Mouse (Mus musculus) liver, adult (tissue): ENCODE measurements around the gene Rtl10.

Experiments
- GATA4 ChIP-seq: IDR thresholded peaks from 2 replicates; pipeline ENCODE4 v1.6.1; 2014; ENCODE audit warnings: mild to moderate bottlenecking, low read length; ENCODE audit not compliant: insufficient replicate concordance

The Rtl10 gene

GRCm38 (mm10) chr16:18503566-18504342, 5.1 kb downstream of the Rtl10 start:
- TF ChIP-seq GATA4: no peak

GRCm38 (mm10) chr16:18506524-18507199, 8.0 kb downstream of the Rtl10 start:
- no peak for TF ChIP-seq GATA4

- TF ChIP-seq GATA4: no peak
These were observed 8.5 kb downstream of the Rtl10 start for GRCm38 (mm10) chr16:18507200-18507549.

- no peak for TF ChIP-seq GATA4
These were observed 13.0 kb downstream of the Rtl10 start for GRCm38 (mm10) chr16:18511741-18512140.

DNA sequence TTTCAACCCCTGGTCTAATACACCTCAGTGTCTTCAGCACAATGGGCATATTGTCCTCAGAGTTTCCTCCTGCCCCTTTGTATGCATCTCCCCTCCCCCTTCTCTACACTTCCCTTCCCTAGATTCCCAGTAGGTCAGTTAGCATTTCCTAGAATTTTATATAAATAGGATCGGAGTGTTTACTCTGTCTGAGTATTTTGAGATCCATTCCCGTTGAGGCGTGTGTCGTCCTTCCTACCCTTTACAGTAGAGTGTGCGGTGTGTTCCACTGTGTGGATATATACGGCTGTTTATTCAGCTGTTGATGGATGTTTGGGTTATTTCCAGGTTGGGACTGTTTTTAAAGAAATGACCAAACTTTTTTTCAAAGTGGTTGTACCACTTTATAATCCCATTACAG, 14.8 kb downstream of the Rtl10 start:
- no peak for TF ChIP-seq GATA4

DNA sequence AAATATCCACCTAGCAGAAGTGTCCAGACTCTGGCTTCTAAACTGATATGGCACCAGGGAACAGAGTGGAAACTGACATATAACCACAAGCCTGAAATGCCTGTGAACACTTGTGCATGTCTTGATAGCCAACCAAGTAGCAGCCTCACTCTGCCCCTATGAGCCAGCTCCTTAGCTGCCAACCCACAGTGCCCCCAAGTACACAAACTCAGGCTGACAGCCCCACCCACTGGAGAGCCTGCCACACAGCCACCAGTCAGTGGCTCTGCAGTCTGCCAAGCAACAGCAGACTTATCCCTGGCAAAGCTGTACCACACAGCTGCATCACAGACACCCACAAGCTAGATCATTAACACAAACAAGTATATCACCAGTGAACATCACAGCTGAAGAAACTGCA, 19.4 kb downstream of the Rtl10 start:
- no peak for TF ChIP-seq GATA4

DNA sequence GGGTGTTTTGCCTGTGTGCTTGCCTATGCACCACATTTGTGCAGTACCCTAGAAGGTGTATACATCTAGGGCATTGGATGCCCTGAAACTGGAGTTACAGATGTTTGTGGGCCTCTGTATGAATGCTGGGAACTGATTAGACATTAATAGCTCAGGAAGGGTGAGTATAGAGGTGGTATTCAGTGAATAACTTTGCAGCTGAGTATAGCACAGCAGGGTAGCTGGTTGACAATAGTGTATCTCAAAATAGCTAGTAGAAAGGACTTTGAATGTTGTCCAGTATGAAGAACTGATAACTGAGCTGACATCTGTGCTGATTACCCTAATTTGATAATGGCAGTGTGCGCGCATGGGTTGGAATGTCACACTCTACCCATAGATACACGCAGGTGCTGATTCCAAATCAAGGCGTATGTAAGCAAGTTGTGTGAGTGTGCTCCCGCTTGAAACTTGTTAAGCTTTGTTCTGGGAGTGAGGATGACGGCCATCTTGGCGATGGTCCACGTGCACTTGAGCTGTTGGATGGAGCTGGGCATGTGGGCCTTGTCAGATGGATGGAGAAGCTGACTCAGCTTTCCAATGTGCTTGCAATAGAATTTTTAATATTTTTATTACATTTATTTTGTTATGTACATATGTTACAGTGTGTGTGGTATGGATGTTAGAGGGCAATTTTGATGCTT, 25.0 kb downstream of the Rtl10 start:
- no peak for TF ChIP-seq GATA4

DNA sequence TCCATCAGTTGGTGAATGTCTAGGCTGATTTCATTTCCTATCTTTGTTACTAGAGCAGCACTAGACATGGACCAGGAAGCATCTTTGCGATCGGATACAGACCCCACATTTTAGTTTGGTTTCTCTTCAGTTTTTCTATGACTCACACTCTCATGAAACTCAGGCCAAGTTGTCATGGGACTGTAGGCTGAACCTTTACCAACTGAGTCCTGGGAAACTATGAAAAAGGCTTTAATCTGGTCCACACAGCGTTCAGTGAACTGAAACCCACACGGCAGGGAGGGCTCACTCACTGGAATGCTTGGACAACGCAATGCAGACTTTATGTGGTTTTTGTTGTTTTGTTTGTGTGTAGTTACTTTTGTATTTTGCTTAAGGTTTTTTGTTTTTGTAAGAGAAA, 30.0 kb downstream of the Rtl10 start:
- no peak for TF ChIP-seq GATA4

- no peak for TF ChIP-seq GATA4
These were observed 38.8 kb downstream of the Rtl10 start for GRCm38 (mm10) chr16:18537407-18537990.

DNA sequence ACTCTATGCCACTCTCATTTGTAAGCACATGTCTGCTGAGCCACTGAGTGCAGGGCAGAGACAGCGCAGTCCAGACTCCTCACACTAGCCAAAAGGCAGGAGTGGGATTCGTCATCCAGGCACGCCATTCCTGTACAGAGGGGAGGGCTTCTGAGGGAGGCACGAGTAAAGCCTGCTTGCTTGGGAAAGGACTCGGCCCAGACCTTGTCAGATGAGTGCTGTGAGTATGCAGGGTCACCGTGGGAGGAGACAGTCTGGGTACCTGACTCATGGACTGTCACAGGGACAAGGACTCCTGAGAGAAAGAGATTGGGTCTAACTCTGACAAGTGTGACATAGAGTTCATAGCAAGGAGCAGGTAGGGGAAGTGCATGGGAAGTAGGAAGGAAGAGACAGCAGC, 40.6 kb downstream of the Rtl10 start:
- no peak for TF ChIP-seq GATA4

- TF ChIP-seq GATA4: no peak
These were observed 44.6 kb downstream of the Rtl10 start for GRCm38 (mm10) chr16:18543151-18543829.

DNA sequence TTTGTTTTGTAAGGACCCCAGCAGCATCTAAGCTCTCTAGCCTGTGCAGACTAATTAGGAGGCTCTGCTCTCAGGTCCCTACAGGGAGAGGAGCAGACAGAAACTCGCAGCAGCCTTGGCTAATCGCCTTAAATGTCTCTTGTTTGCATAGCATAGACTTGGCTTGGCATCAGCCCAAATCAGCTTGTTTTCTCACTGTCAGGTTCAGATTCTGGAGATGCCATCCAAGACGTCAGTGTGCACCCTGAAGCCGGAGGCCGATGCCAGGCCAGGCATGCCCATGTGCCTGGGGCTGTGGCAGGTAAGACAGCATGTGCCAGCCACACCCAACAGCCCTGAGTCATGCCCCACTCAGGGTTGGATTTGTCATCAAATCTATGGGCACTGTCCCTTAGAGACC, 49.2 kb downstream of the Rtl10 start:
- no peak for TF ChIP-seq GATA4
